Mouse (Mus musculus): ENCODE measurements around the gene Ankrd13b. TPM values are rescaled to one million over a fixed set of nuclear protein-coding genes. Genes with fewer than 3 reads are reported as not detected.

Ankrd13b gene
- total and polyA plus RNA-seq, 3 experiments = 0.55 to 2.7 (median 1.7) TPM

- no peak overlapping the region for H3K9ac ChIP-seq (ENCODE audit: insufficient read depth, low read depth)
- in situ Hi-C loops (cut with MboI; ENCODE audit: low pct_ligation_motif_present, low pct_unique_long_range_greater_than_20kb, low sequenced_read_pairs) = no loop called here
- peak; percentile 22; the same call in 1 of the 2 replicates for TF ChIP-seq SMC3 (IDR thresholded peaks at IDR 0.05; ENCODE audit: low read depth, low read length)
- peak in 1 of 2 experiments; percentile 34; a peak in 2 of 4 replicates for TF ChIP-seq CTCF (conservative IDR thresholded peaks at IDR 0.05 in 1 of 2, IDR thresholded peaks at IDR 0.05 in 1 of 2; ENCODE audit: low read depth in 2 of 2, low read length in 2 of 2)
- peak; percentile 28 for TF ChIP-seq RAD21 (IDR thresholded peaks at IDR 0.05; ENCODE audit: low read depth, low read length)
- TF ChIP-seq MYC (IDR thresholded peaks at IDR 0.05; ENCODE audit: low read depth, low read length) = 0 out of 2 replicates have a peak, but pooled peaks have one; percentile 52
- no peak for TF ChIP-seq IRF4 (IDR thresholded peaks at IDR 0.05; ENCODE audit: low read depth, low read length)
- H3K27me3 ChIP-seq (replicated peaks) = no peaks in the 10 kb centered on the region
- no peak overlapping the region for H3K27ac ChIP-seq (ENCODE audit: insufficient read depth, low read depth)
- H3K79me2 ChIP-seq (replicated peaks; ENCODE audit: control insufficient read depth, extremely low read depth, insufficient read depth, poor library complexity, severe bottlenecking) = no peaks in the 10 kb centered on the region
- H3K4me3 ChIP-seq (replicated peaks in 1 of 3; ENCODE audit: low read depth in 2 of 3, low read length in 2 of 3, poor library complexity in 1 of 3) = no peak overlapping the region
- DNase-seq (ENCODE audit: extremely low read depth) = no peak
- H3K4me1 ChIP-seq (ENCODE audit: control insufficient read depth in 1 of 2, insufficient read depth in 2 of 2) = peaks cover 0 to 6% of the 10 kb centered on the region in 2 experiments; a peak in 2 of 4 replicates
- H3K36me3 ChIP-seq (replicated peaks in 1 of 2; ENCODE audit: control insufficient read depth in 1 of 2, insufficient read depth in 1 of 2, low read length in 1 of 2) = peaks cover 0 to 6% of the 10 kb centered on the region in 2 experiments
- dilution Hi-C loops (cut with MboI; ENCODE audit: extremely low pct_ligation_motif_present, extremely low pct_unique_long_range_greater_than_20kb, low sequenced_read_pairs) = no loop called here
- no peak overlapping the region for H3K4me2 ChIP-seq (ENCODE audit: insufficient read depth, low read depth, poor library complexity, severe bottlenecking)
- no peaks in the 10 kb centered on the region for H3K9me3 ChIP-seq (replicated peaks; ENCODE audit: low read length)
Observed at GRCm38 (mm10) chr11:77525804-77526486, 36.5 kb upstream of the Ankrd13b start.

GRCm38 (mm10) chr11:77520601-77521529 is 31.4 kb upstream of the Ankrd13b start:
- Histone ChIP-seq H3K4me3 (replicated peaks in 1 of 3; ENCODE audit: low read depth in 2 of 3, low read length in 2 of 3, poor library complexity in 1 of 3) (no peak overlapping the region), H3K9ac (ENCODE audit: insufficient read depth, low read depth) (no peak overlapping the region), H3K9me3 (replicated peaks; ENCODE audit: low read length) (no peaks in the 10 kb centered on the region), H3K79me2 (replicated peaks; ENCODE audit: control insufficient read depth, extremely low read depth, insufficient read depth, poor library complexity, severe bottlenecking) (no peaks in the 10 kb centered on the region), H3K27me3 (replicated peaks) (no peaks in the 10 kb centered on the region), H3K4me1 (ENCODE audit: control insufficient read depth in 1 of 2, insufficient read depth in 2 of 2) (peaks cover 18 to 51% of the 10 kb centered on the region in 2 experiments), H3K27ac (ENCODE audit: insufficient read depth, low read depth) (no peak overlapping the region), H3K36me3 (replicated peaks in 1 of 2; ENCODE audit: control insufficient read depth in 1 of 2, insufficient read depth in 1 of 2, low read length in 1 of 2) (no peaks in the 10 kb centered on the region), H3K4me2 (ENCODE audit: insufficient read depth, low read depth, poor library complexity, severe bottlenecking) (0 out of 2 replicates have a peak overlapping the region, but pooled peaks have one; percentile 16)
- dilution Hi-C loops (cut with MboI; ENCODE audit: extremely low pct_ligation_motif_present, extremely low pct_unique_long_range_greater_than_20kb, low sequenced_read_pairs) (no loop called here), in situ Hi-C loops (cut with MboI; ENCODE audit: low pct_ligation_motif_present, low pct_unique_long_range_greater_than_20kb, low sequenced_read_pairs) (no loop called here)
- TF ChIP-seq MYC (IDR thresholded peaks at IDR 0.05; ENCODE audit: low read depth, low read length) = no peak
- TF ChIP-seq MEF2A (IDR thresholded peaks at IDR 0.05; ENCODE audit: borderline replicate concordance, low read depth, low read length) = no peak
- TF ChIP-seq GABPA (IDR thresholded peaks at IDR 0.05; ENCODE audit: insufficient replicate concordance, low read depth, low read length) = no peak
- peak; percentile 77 for TF ChIP-seq ZNF384 (IDR thresholded peaks at IDR 0.05; ENCODE audit: low read depth, low read length)
- no peak for TF ChIP-seq JUN (IDR thresholded peaks at IDR 0.05; ENCODE audit: insufficient read depth, low read depth, low read length)
- peak; percentile 64 for DNase-seq (ENCODE audit: extremely low read depth)
